Mouse (Mus musculus) midbrain, embryonic 15.5 days (tissue): ENCODE results near the gene Nrgn. TPM values are rescaled to one million over a fixed set of nuclear protein-coding genes. Genes with fewer than 3 reads are reported as not detected.

Source experiments
- ATAC-seq: fragments of 200-750 bp; cut with Nextera tagmentation; replicated peaks from 2 replicates; pipeline ENCODE4 v1.8.0; 2017; ENCODE audit warnings: moderate TSS enrichment
- H3K27ac ChIP-seq: fragments of 300-500 bp; sonication (generic); 2 replicates; pipeline ENCODE4 v1.5.1; 2015; ENCODE audit warnings: mild to moderate bottlenecking, inconsistent platforms
- H3K27me3 ChIP-seq: fragments of 300-500 bp; sonication (generic); replicated peaks from 2 replicates; pipeline ENCODE4 v1.6.1; 2015; ENCODE audit warnings: inconsistent platforms
- H3K36me3 ChIP-seq: fragments of 300-500 bp; sonication (generic); replicated peaks from 2 replicates; pipeline ENCODE4 v1.6.1; 2015; ENCODE audit warnings: inconsistent platforms
- H3K4me1 ChIP-seq: fragments of 300-500 bp; sonication (generic); 2 replicates; pipeline ENCODE4 v1.6.1; 2015; ENCODE audit warnings: inconsistent platforms
- H3K4me2 ChIP-seq: fragments of 300-500 bp; sonication (generic); 2 replicates; pipeline ENCODE4 v1.6.1; 2015; ENCODE audit warnings: inconsistent platforms, mild to moderate bottlenecking, moderate library complexity
- H3K4me3 ChIP-seq: fragments of 300-500 bp; sonication (generic); 2 replicates; pipeline ENCODE4 v1.5.1; 2015; ENCODE audit warnings: mild to moderate bottlenecking, inconsistent platforms
- H3K9ac ChIP-seq: fragments of 300-500 bp; sonication (generic); 2 replicates; pipeline ENCODE4 v1.6.1; 2015; ENCODE audit warnings: mild to moderate bottlenecking, inconsistent platforms
- H3K9me3 ChIP-seq: fragments of 300-500 bp; sonication (generic); 2 replicates; pipeline ENCODE4 v1.6.1; 2016; ENCODE audit warnings: inconsistent platforms
- WGBS: fragments of 180-500 bp; shearing (Covaris S2); methylation state at CpG from one replicate; pipeline ENCODE4 v1.1.7; 2015; ENCODE audit warnings: mixed read lengths; 5-methylcytosine and 5-hydroxymethylcytosine counted together
- polyA plus RNA-seq: library from polyadenylated mRNA; unstranded; fragments of >200 nt; fragmentation: Nextera tagmentation; extraction: Ambion mirVana; gene quantifications from 2 replicates; pipeline ENCODE4 v1.2.1, GENCODE M21; 2015

The Nrgn gene
- polyA plus RNA-seq, 1 experiment from 2014 or later, result 5.8 TPM

DNA sequence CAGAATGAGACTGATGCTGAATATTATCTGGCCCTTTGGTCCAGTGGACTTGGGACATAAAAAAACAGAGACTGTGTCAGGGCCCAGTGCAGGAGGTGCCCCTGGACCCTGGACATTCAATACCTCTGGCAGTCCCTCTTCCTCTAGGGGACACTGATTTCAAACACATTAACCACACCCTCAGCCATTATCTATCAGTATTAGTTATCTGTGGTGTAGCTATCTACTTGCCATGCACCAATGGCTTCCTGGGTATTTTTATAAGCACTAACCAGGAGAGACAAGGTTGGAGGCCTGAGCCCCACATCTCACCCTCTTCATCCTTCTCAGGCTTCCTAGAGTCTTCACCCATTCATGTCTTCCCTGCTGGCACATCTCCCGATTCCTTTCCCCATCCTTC, 2.3 kb downstream of the Nrgn start:
- H3K4me1 ChIP-seq, result peaks cover 30% of the 10 kb centered on the region
- no peaks in the 10 kb centered on the region for H3K9me3 ChIP-seq
- H3K4me3 ChIP-seq, result no peak overlapping the region
- H3K27ac ChIP-seq, result no peak overlapping the region
- peaks cover 72% of the 10 kb centered on the region for H3K27me3 ChIP-seq
- ATAC-seq, result no peak
- H3K4me2 ChIP-seq, result no peak overlapping the region
- no peaks in the 10 kb centered on the region for H3K36me3 ChIP-seq
- no peak overlapping the region for H3K9ac ChIP-seq
- 56% methylated on average over 1 of the region's 1 CpGs for WGBS

- Histone ChIP-seq H3K9me3 (no peaks in the 10 kb centered on the region), H3K9ac (no peak overlapping the region), H3K27me3 (peaks cover 52% of the 10 kb centered on the region), H3K4me3 (no peak overlapping the region), H3K36me3 (no peaks in the 10 kb centered on the region), H3K27ac (no peak overlapping the region), H3K4me2 (no peak overlapping the region), H3K4me1 (peaks cover 23% of the 10 kb centered on the region)
- 84% methylated on average over 1 of the region's 1 CpGs for WGBS
- ATAC-seq, result no peak
Observed at GRCm38 (mm10) chr9:37546889-37547288, 5.8 kb downstream of the Nrgn start.

DNA sequence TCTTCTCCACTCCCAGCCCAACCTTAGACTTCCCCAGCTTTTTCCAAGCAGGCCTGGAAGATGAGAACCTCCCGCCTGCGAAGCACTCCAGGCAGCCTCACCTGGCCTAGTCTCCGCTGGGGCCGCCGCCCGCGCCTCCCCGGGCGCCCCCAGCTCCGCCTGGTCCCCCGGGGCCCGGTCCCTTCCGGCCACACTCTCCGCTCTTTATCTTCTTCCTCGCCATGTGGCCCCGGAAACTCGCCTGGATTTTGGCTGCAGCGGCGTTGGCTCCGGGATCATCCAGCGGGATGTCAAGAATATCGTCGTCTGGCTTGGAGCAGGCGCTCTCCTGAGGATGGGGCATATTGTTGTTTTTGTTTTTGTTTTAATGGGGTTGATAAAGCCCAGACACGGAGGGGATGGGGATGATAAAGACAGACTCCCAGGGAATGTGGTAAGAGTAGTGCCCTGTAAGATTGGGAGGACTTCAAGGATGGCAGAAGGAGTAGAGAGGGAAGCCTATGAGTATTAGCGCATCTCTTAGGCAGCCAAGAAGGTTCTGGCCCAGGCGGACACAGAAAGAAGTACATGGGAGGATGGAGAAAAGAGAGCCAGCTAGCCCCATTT, 6.8 kb downstream of the Nrgn start:
- H3K36me3 ChIP-seq, result no peaks in the 10 kb centered on the region
- WGBS, result 12% methylated on average over 27 of the region's 27 CpGs
- no peak overlapping the region for H3K4me3 ChIP-seq
- no peaks in the 10 kb centered on the region for H3K9me3 ChIP-seq
- H3K4me2 ChIP-seq, result peak overlapping the region; percentile 17
- no peak overlapping the region for H3K9ac ChIP-seq
- peak; percentile 19; the same call in 1 of the 2 replicates for ATAC-seq
- no peak overlapping the region for H3K27ac ChIP-seq
- H3K27me3 ChIP-seq, result peaks cover 46% of the 10 kb centered on the region
- peaks cover 19% of the 10 kb centered on the region for H3K4me1 ChIP-seq

DNA sequence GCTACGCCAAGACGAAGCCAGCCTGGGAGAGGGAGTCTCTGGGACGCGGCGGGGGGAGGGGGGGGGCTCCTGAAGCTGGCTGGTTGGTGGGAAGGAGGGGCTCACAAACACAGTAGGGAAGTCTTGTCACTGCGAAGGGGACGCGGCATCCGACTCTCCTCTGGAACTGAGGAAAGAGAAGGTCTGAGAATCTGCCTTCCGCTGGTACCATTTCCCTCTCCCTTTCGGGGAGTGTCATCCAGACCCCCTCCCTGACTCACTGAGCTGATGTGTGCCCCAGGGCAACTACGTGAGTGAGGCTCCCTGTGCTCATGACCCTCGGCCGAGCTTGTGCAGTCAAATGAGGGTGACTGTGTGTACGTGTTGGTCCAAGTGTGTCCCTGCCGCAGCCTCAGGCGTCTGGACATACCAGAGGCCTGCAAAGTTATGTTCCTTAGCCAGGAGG, 7.5 kb downstream of the Nrgn start:
- H3K9me3 ChIP-seq, result no peaks in the 10 kb centered on the region

DNA sequence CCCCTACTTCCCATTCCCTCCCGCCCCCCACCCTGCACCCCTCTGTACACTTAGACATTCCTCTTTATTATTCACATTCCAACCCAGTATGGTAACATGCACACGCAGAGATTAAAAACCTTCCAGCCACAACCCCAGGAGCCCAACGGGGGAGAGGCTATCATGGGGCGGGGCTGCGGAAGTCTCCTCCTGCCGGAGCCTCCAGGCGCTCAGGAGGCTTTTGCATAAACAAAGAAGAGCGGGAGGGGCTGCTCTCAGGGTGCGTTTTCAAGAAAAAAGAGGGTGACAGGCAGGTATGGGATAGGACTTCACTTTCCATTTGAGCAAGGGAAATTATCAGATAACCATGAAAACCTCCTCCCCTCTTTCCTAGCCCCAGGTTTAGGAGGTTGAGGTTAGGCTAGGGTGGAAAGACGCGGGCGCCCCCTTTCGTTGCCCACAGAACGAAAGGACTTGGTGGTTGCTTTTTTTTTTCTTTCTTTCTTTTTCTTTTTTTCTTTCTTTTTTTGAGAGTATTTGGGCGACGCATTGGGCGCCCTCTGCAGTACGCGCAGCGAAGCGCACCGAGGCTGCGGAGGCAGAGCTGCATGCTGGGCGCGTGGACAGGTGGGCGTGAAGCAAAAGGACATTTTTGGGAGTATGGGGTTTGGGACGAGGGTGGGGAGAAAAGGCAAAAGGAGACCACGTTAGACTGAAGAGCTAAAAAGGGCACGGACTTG, 8.1 kb downstream of the Nrgn start:
- Histone ChIP-seq H3K4me3 (peak overlapping the region; percentile 30), H3K36me3 (no peaks in the 10 kb centered on the region), H3K27ac (no peak overlapping the region), H3K9me3 (no peaks in the 10 kb centered on the region), H3K9ac (no peak overlapping the region), H3K4me2 (peak overlapping the region; percentile 60), H3K4me1 (peaks cover 19% of the 10 kb centered on the region), H3K27me3 (peaks cover 33% of the 10 kb centered on the region)
- peak; percentile 75 for ATAC-seq
- WGBS, result under 1% methylated on average over 29 of the region's 29 CpGs

More for the DNA sequence above, 7.5 kb downstream of the Nrgn start:
- peaks cover 19% of the 10 kb centered on the region for H3K4me1 ChIP-seq
- H3K27ac ChIP-seq, result no peak overlapping the region
- H3K4me3 ChIP-seq, result peak overlapping the region; percentile 30
- no peaks in the 10 kb centered on the region for H3K36me3 ChIP-seq
- H3K9ac ChIP-seq, result no peak overlapping the region
- peak overlapping the region; percentile 60 for H3K4me2 ChIP-seq
- H3K27me3 ChIP-seq, result peaks cover 39% of the 10 kb centered on the region
- 8% methylated on average over 17 of the region's 17 CpGs for WGBS
- peak; percentile 65 for ATAC-seq

GRCm38 (mm10) chr9:37543869-37544440, 8.7 kb downstream of the Nrgn start:
- 24% methylated on average over 12 of the region's 12 CpGs for WGBS
- Histone ChIP-seq H3K36me3 (no peaks in the 10 kb centered on the region), H3K9ac (no peak overlapping the region), H3K9me3 (no peaks in the 10 kb centered on the region), H3K4me3 (peak overlapping the region; percentile 30; the same call in 1 of the 2 replicates), H3K27me3 (peaks cover 28% of the 10 kb centered on the region), H3K27ac (no peak overlapping the region), H3K4me2 (peak overlapping the region; percentile 60), H3K4me1 (peaks cover 19% of the 10 kb centered on the region)
- no peak for ATAC-seq

- no peak for ATAC-seq
- no peak overlapping the region for H3K27ac ChIP-seq
Observed at GRCm38 (mm10) chr9:37541851-37542642, 10.7 kb downstream of the Nrgn start.

GRCm38 (mm10) chr9:37540701-37541575, 11.8 kb downstream of the Nrgn start:
- Histone ChIP-seq H3K36me3 (no peaks in the 10 kb centered on the region), H3K4me3 (no peak overlapping the region), H3K9ac (no peak overlapping the region), H3K4me2 (no peak overlapping the region), H3K4me1 (peaks cover 16% of the 10 kb centered on the region), H3K27ac (no peak overlapping the region), H3K27me3 (peaks cover 18% of the 10 kb centered on the region), H3K9me3 (no peaks in the 10 kb centered on the region)
- 81% methylated on average over 6 of the region's 6 CpGs for WGBS
- no peak for ATAC-seq

More at GRCm38 (mm10) chr9:37541851-37542642, 10.7 kb downstream of the Nrgn start:
- peaks cover 19% of the 10 kb centered on the region for H3K4me1 ChIP-seq
- no peak overlapping the region for H3K4me3 ChIP-seq
- no peak overlapping the region for H3K4me2 ChIP-seq
- 73% methylated on average over 7 of the region's 7 CpGs for WGBS
- no peaks in the 10 kb centered on the region for H3K9me3 ChIP-seq
- no peaks in the 10 kb centered on the region for H3K36me3 ChIP-seq
- peaks cover 25% of the 10 kb centered on the region for H3K27me3 ChIP-seq
- no peak overlapping the region for H3K9ac ChIP-seq

GRCm38 (mm10) chr9:37540226-37540625, 12.5 kb downstream of the Nrgn start:
- Histone ChIP-seq H3K4me2 (no peak overlapping the region), H3K27ac (no peak overlapping the region), H3K36me3 (no peaks in the 10 kb centered on the region), H3K4me3 (no peak overlapping the region), H3K4me1 (peaks cover 9% of the 10 kb centered on the region), H3K9me3 (no peaks in the 10 kb centered on the region), H3K9ac (no peak overlapping the region), H3K27me3 (peaks cover 11% of the 10 kb centered on the region)
- no peak for ATAC-seq
- 94% methylated on average over 4 of the region's 4 CpGs for WGBS

DNA sequence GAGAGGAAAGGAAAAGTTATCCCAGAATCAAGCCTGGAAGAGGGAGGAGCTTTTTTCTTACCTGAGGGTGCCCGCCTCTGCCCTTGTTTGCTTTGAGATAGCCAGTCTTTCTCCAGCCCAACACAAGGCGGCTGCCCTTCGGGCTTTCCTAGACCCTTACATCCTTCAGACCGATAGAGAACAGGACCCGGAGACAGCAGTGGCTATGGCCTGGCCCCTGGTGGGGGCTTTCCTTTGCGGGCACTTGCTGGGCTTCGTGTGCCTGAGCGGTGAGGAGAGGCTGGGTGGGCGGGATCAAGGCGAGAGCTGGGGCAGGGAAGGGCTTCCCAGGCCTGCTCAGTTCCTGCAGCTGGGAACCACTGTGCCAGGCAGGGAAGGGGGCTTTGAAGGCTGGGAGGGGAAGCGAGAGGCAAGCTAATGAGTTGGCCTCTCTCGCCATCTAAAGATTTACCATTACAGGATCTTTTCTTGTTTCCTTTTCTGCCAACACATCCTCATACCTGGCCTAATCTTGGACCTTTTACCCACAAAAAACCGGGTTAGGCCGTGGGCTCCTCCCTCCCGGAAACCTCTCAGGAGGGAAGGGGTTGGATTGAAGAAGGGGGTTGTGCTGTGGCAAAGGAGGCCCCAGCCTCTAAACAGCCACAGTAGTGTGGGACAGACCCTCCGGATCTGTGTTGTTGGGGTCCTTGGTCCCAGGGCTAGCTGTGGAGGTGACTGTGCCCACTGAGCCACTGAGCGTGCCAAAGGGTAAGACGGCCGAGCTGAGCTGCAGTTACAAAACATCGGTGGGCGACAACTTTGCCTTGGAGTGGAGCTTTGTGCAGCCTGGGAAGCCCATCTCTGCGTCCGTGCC, 13.3 kb downstream of the Nrgn start, which contains the start of gene Vsig2:
Vsig2 (plus strand) TSS at position 86 of the 856 bp plus-strand sequence.
- Histone ChIP-seq H3K9ac (no peak within 1 kb of the TSS), H3K27me3 (peaks cover 8% of the 10 kb centered on the region; the same call in 1 of the 2 replicates), H3K4me3 (no peak within 1 kb of the TSS), H3K27ac (no peak within 1 kb of the TSS), H3K4me2 (no peak within 1 kb of the TSS), H3K9me3 (no peaks in the 10 kb centered on the region), H3K4me1 (peaks cover 2% of the 10 kb centered on the region; the same call in 1 of the 2 replicates), H3K36me3 (no peaks in the 10 kb centered on the region)
- 49% methylated on average over 23 of the region's 23 CpGs for WGBS
- no peak for ATAC-seq
